Mouse (Mus musculus) neutrophil, adult 83 days (primary cell): ENCODE results near the gene Kcnq2. TPM values are rescaled to one million over a fixed set of nuclear protein-coding genes. Genes with fewer than 3 reads are reported as not detected.

Experiments used
- total RNA-seq, 2 experiments: library from RNA; stranded (reverse); gene quantifications; one replicate each; pipeline ENCODE4 v1.2.4; 2023

Gene Kcnq2
- total RNA-seq, result under 1 TPM in 1 of 2 experiments, not detected in 1; 0.20 TPM

DNA sequence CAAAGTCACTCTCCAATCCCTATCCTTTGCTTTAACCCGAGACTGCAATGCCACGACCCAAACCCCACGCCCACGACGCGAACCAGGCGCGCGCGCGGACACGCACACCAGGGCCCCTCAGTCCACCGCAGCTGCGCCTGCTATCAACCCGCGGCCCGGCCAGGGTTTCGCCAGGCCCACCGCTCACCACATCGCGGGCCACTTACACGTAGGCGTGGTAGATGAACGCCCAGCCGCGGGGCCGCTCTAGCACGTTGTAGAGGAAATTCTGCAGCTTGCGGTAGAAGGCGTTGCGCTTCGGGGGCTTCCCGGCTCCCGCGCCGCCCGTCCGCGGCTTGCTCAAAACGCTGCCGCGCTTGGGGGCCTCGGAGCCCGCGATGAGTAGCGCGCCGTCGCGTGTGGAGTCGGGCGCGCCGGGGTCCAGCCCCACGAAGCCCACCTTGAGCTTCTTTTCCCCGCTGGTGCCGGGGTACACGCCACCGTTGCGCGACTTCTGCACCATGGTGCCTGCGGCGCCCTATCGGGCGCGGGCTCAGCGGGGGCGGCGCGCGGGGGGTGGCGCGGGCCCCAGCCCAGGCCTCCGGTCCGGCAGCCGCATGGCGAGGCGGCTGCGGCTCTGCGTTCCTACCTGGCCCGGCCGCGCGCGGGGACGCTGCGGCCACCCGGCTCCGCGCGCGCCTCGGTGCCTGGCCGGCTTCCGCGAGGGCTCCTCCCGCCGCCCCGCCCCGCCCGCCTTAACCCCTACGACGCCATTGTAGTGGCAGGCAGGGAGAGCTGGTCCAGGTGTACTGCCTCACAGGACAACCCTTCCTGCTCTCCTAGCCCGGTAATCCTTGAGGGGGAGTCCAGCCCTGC, at the start of gene Kcnq2:
Kcnq2 (minus strand) TSS at position 710 of the 855 bp plus-strand sequence.

DNA sequence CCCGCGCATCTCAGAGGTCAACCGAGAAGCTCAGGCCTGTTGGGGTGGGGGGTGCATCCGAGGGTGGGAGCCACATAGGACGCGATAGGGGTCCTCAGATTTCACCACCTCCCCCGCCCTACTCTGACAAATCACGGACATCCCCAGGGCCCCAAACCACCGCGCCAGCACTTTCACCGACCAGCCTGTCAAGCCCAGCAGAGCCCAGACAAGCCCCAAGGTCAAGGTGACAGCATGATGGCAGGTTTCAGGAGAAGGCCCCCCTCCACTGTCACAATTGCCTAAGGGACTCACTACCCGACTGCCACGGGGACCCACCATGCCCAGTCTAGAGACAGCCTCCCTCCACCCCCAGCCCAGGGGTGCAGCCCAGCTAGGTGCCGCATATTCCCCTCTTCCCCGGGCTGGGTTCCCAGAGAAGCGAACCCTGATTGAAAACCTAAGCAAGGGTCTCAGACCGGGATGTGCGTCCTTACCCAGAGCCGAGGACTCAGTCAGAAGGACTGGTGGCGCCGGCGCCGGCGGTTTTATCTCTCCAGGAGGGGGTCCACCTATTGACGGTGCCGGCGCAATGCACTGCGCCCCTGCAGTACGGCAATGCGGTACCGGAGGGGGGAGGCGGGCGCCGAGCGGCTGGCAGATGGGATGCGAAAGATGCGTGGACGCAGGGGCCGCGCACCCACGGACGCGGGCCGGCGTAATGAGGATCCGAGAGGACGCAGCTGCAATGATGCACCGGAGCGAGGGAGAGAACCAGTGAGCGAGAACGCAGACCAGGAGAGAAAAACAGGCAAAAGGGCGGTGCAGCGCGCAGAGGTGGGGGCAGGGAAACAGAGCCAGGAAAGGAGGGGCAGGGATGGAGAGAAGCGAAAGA, 21.4 kb upstream of the Kcnq2 start, which contains the start of gene Eef1a2:
Eef1a2 (minus strand) TSS at position 767 of the 874 bp plus-strand sequence.

DNA sequence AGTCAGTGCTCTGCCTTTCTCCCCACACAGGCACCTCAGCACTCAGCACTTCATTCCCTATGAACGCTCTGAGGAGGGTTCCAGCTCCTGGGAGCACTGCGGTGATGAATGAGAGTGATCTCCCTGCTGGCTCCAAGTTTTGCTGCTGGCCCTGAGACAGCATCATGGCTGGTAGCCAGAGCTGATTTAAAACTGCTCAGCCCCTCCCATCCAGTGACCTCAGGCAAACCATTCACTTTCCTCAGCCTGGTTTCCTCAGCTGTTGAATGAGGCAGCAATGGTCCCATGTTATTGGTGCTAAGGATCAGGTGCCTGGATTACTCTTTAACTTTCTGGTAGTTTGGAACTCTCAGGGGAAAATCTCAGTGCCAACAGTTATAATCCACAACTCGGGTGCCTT, 91.7 kb downstream of the Kcnq2 start, which contains the start of gene Chrna4:
Chrna4 (minus strand) TSS at position 110 of the 400 bp plus-strand sequence.

Other genes starting within 250 kb of the Kcnq2 start
- gene Ythdf1, start 214.4 kb downstream of the Kcnq2 start, total RNA-seq, result 10 to 100 TPM; 43.5 to 48.3 TPM
- gene Birc7, start 206.3 kb downstream of the Kcnq2 start, total RNA-seq, result not detected
- not detected for gene Nkain4, start 180.6 kb downstream of the Kcnq2 start, total RNA-seq
- gene Arfgap1, start 168.1 kb downstream of the Kcnq2 start, total RNA-seq, result 10 to 100 TPM; 43.4 to 45.8 TPM
- 1 to 10 TPM; 1.3 to 2.0 TPM for gene Col20a1, start 148.8 kb downstream of the Kcnq2 start, total RNA-seq
- gene Chrna4, start 91.8 kb downstream of the Kcnq2 start, total RNA-seq, result not detected
- gene Eef1a2, start 21.7 kb upstream of the Kcnq2 start, total RNA-seq, result not detected
- 10 to 100 TPM; 19.0 to 24.2 TPM for gene Ppdpf, start 51.9 kb upstream of the Kcnq2 start, total RNA-seq
- not detected for gene Ptk6, start 67.5 kb upstream of the Kcnq2 start, total RNA-seq
- gene Srms, start 77.9 kb upstream of the Kcnq2 start, total RNA-seq, result not detected
- gene Fndc11, start 84.7 kb upstream of the Kcnq2 start, total RNA-seq, result not detected
- 10 to 100 TPM; 43.2 to 49.9 TPM for gene Helz2, start 106.7 kb upstream of the Kcnq2 start, total RNA-seq
- 10 to 100 TPM; 29.6 to 32.9 TPM for gene Gmeb2, start 152.7 kb upstream of the Kcnq2 start, total RNA-seq
- not detected for gene Stmn3, start 179.2 kb upstream of the Kcnq2 start, total RNA-seq
- 10 to 100 TPM; 44.1 to 45.7 TPM for gene Rtel1, start 184.4 kb upstream of the Kcnq2 start, total RNA-seq
- 10 to 100 TPM; 24.2 to 26.4 TPM for gene Zgpat, start 229.6 kb upstream of the Kcnq2 start, total RNA-seq
- 10 to 100 TPM; 31.6 to 33.2 TPM for gene Arfrp1, start 230.1 kb upstream of the Kcnq2 start, total RNA-seq
- gene Lime1, start 244.8 kb upstream of the Kcnq2 start, total RNA-seq, result 10 to 100 TPM; 24.7 to 25.8 TPM